Mouse (Mus musculus) CH12.LX (cell line): ENCODE data around the gene Hps6. TPM values are rescaled to one million over a fixed set of nuclear protein-coding genes. Genes with fewer than 3 reads are reported as not detected.

Experiments
- DNase-seq: peaks from one replicate; pipeline ENCODE4 v3.0.0-alpha.2; 2013; ENCODE audit errors: extremely low read depth
- H3K27ac ChIP-seq: 2 replicates; pipeline ENCODE4 v1.5.1; 2012; ENCODE audit warnings: low read depth, mild to moderate bottlenecking, control low read depth, moderate library complexity; ENCODE audit not compliant: insufficient read depth
- H3K27me3 ChIP-seq: replicated peaks from 2 replicates; pipeline ENCODE3; 2012; ENCODE audit warnings: inconsistent platforms
- H3K36me3 ChIP-seq, 2 experiments: replicated peaks in 1 of 2; 2 replicates each; pipeline versions ENCODE3 to v1.6.1; 2012; ENCODE audit warnings: inconsistent platforms in 1 of 2, low read length in 1 of 2, mild to moderate bottlenecking in 1 of 2, mixed read lengths in 1 of 2, moderate library complexity in 1 of 2; ENCODE audit not compliant: control insufficient read depth in 1 of 2, insufficient read depth in 1 of 2
- H3K4me1 ChIP-seq, 2 experiments: 2 replicates each; pipeline ENCODE4 v1.6.1; 2012; ENCODE audit warnings: inconsistent platforms in 1 of 2, moderate library complexity in 1 of 2; ENCODE audit not compliant: insufficient read depth in 2 of 2, control insufficient read depth in 1 of 2
- H3K4me2 ChIP-seq: 2 replicates; pipeline ENCODE4 v1.6.1; 2012; ENCODE audit warnings: low read depth, mild to moderate bottlenecking, control low read depth; ENCODE audit not compliant: poor library complexity, insufficient read depth, severe bottlenecking
- H3K4me3 ChIP-seq, 3 experiments: fragments of 150-350 bp in 1 of 3; sonication (generic) in 1 of 3; replicated peaks in 1 of 3; 2 replicates each; pipeline versions ENCODE3 to v1.5.1; 2011 to 2012; ENCODE audit warnings: low read depth in 2 of 3, low read length in 2 of 3, mild to moderate bottlenecking in 2 of 3, moderate library complexity in 2 of 3, control low read depth in 1 of 3, improper control_type of control experiment in 1 of 3, inconsistent platforms in 1 of 3, mixed read lengths in 1 of 3; ENCODE audit not compliant: poor library complexity in 1 of 3
- H3K79me2 ChIP-seq: replicated peaks from 2 replicates; pipeline ENCODE4 v1.6.1; 2012; ENCODE audit warnings: mild to moderate bottlenecking, moderate library complexity; ENCODE audit not compliant: control insufficient read depth, poor library complexity, insufficient read depth, severe bottlenecking; ENCODE audit errors: extremely low read depth
- H3K9ac ChIP-seq: 2 replicates; pipeline ENCODE4 v1.6.1; 2012; ENCODE audit warnings: low read depth, mild to moderate bottlenecking, control low read depth, moderate library complexity; ENCODE audit not compliant: insufficient read depth
- H3K9me3 ChIP-seq: replicated peaks from 2 replicates; pipeline ENCODE3; 2012; ENCODE audit warnings: low read length, inconsistent platforms, mixed read lengths
- CTCF ChIP-seq, 2 experiments: IDR thresholded peaks in 1 of 2; conservative IDR thresholded peaks in 1 of 2; 2 replicates each; pipeline ENCODE4 v1.5.1; 2011 to 2012; ENCODE audit warnings: low read depth in 2 of 2, low read length in 2 of 2, improper control_type of control experiment in 1 of 2, inconsistent platforms in 1 of 2, mild to moderate bottlenecking in 1 of 2, moderate library complexity in 1 of 2
- ETS1 ChIP-seq: conservative IDR thresholded peaks from 2 replicates; pipeline ENCODE4 v1.6.1; 2012; ENCODE audit warnings: low read depth, mild to moderate bottlenecking, inconsistent platforms, low read length, improper control_type of control experiment, moderate library complexity
- HCFC1 ChIP-seq: IDR thresholded peaks from 2 replicates; pipeline ENCODE4 v1.6.1; 2012; ENCODE audit warnings: low read depth, mild to moderate bottlenecking, inconsistent platforms, low read length, improper control_type of control experiment
- KAT2A ChIP-seq: IDR thresholded peaks from 2 replicates; pipeline ENCODE4 v1.6.1; 2012; ENCODE audit warnings: low read length, improper control_type of control experiment, inconsistent platforms; ENCODE audit not compliant: insufficient replicate concordance
- MAFK ChIP-seq: IDR thresholded peaks from 2 replicates; pipeline ENCODE4 v1.6.1; 2011; ENCODE audit warnings: low read length, improper control_type of control experiment; ENCODE audit not compliant: insufficient replicate concordance
- MAX ChIP-seq: IDR thresholded peaks from 2 replicates; pipeline ENCODE4 v1.6.1; 2011; ENCODE audit warnings: low read length, improper control_type of control experiment
- MEF2A ChIP-seq: IDR thresholded peaks from 2 replicates; pipeline ENCODE4 v1.6.1; 2014; ENCODE audit warnings: low read depth, mild to moderate bottlenecking, inconsistent platforms, low read length, improper control_type of control experiment, borderline replicate concordance
- NELFE ChIP-seq: IDR thresholded peaks from 2 replicates; pipeline ENCODE4 v1.6.1; 2011; ENCODE audit warnings: low read depth, low read length, improper control_type of control experiment
- NRF1 ChIP-seq: IDR thresholded peaks from 2 replicates; pipeline ENCODE4 v1.6.1; 2014; ENCODE audit warnings: low read depth, mild to moderate bottlenecking, inconsistent platforms, low read length, improper control_type of control experiment, moderate library complexity
- POLR2A ChIP-seq: IDR thresholded peaks from 2 replicates; pipeline ENCODE4 v1.6.1; 2011; ENCODE audit warnings: low read depth, mild to moderate bottlenecking, improper control_type of control experiment, low read length
- POLR2AphosphoS2 ChIP-seq: IDR thresholded peaks from 2 replicates; pipeline ENCODE4 v1.6.1; 2011; ENCODE audit warnings: low read depth, low read length, improper control_type of control experiment
- SIN3A ChIP-seq: IDR thresholded peaks from 2 replicates; pipeline ENCODE4 v1.6.1; 2012; ENCODE audit warnings: low read length, improper control_type of control experiment, inconsistent platforms
- SMC3 ChIP-seq: IDR thresholded peaks from 2 replicates; pipeline ENCODE4 v1.6.1; 2011; ENCODE audit warnings: low read depth, low read length, improper control_type of control experiment
- UBTF ChIP-seq: IDR thresholded peaks from 2 replicates; pipeline ENCODE4 v1.6.1; 2012; ENCODE audit warnings: low read depth, mild to moderate bottlenecking, inconsistent platforms, low read length, improper control_type of control experiment, moderate library complexity
- USF1 ChIP-seq: IDR thresholded peaks from 2 replicates; pipeline ENCODE4 v1.6.1; 2014; ENCODE audit warnings: low read depth, mild to moderate bottlenecking, inconsistent platforms, low read length, improper control_type of control experiment
- USF2 ChIP-seq: conservative IDR thresholded peaks from 2 replicates; pipeline ENCODE4 v1.6.1; 2011; ENCODE audit warnings: low read depth, low read length, improper control_type of control experiment
- ZC3H11A ChIP-seq: IDR thresholded peaks from 2 replicates; pipeline ENCODE4 v1.6.1; 2012; ENCODE audit warnings: low read depth, mild to moderate bottlenecking, inconsistent platforms, low read length, improper control_type of control experiment
- ZKSCAN1 ChIP-seq: IDR thresholded peaks from 2 replicates; pipeline ENCODE4 v1.6.1; 2012; ENCODE audit warnings: low read depth, inconsistent platforms, low read length, improper control_type of control experiment, borderline replicate concordance
- ZNF384 ChIP-seq: IDR thresholded peaks from 2 replicates; pipeline ENCODE4 v1.6.1; 2012; ENCODE audit warnings: low read depth, low read length, improper control_type of control experiment, inconsistent platforms
- dilution Hi-C: fragments of 300-500 bp; cut with MboI; formaldehyde crosslinking; loops from 2 replicates; pipeline ENCODE4 v1.14.3; 2020; ENCODE audit warnings: low sequenced_read_pairs; ENCODE audit not compliant: extremely low pct_unique_long_range_greater_than_20kb, extremely low pct_ligation_motif_present
- in situ Hi-C: fragments of 300-500 bp; cut with MboI; formaldehyde crosslinking; loops from 3 replicates; pipeline ENCODE4 v1.14.3; 2019; ENCODE audit warnings: low sequenced_read_pairs, low pct_ligation_motif_present, low pct_unique_long_range_greater_than_20kb, mixed read lengths
- polyA plus RNA-seq: library from polyadenylated mRNA; unstranded; fragments of >175 nt; gene quantifications from 2 replicates; pipeline ENCODE4 v1.2.1, GENCODE M21; 2012; ENCODE audit warnings: low read depth; ENCODE audit not compliant: insufficient read length
- total RNA-seq, 2 experiments: library from RNA; depleted of rRNA; stranded (reverse); fragments of 300-350 nt in 1 of 2; fragments of >200 nt in 1 of 2; gene quantifications; 2 replicates each; pipeline ENCODE4 v1.2.3; 2012 to 2014

The Hps6 gene
- total and polyA plus RNA-seq, 3 experiments = 5.8 to 10.6 (median 6.7) TPM

GRCm38 (mm10) chr19:46046621-46047025 is 43.3 kb downstream of the Hps6 start:
- Histone ChIP-seq H3K36me3 (no peaks in the 10 kb centered on the region), H3K79me2 (peaks cover 21% of the 10 kb centered on the region), H3K27me3 (peaks cover 26% of the 10 kb centered on the region), H3K9me3 (no peaks in the 10 kb centered on the region), H3K4me3 (no peak overlapping the region), H3K4me2 (no peak overlapping the region), H3K4me1 (peaks cover 2 to 30% of the 10 kb centered on the region in 2 experiments; a peak in 3 of 4 replicates), H3K9ac (no peak overlapping the region)
- in situ Hi-C loops = no loop called here
- no peak for DNase-seq
- no peak for TF ChIP-seq UBTF
- peak; percentile 61 for TF ChIP-seq ZNF384
- TF ChIP-seq, all 38 proteins: peak for 1
- dilution Hi-C loops = no loop called here
- H3K27ac ChIP-seq = no peak overlapping the region

- in situ Hi-C loops (no loop called here), dilution Hi-C loops (no loop called here)
- no peaks in the 10 kb centered on the region for H3K9me3 ChIP-seq
- peaks cover under 1 to 26% of the 10 kb centered on the region in 2 experiments; a peak in 3 of 4 replicates for H3K4me1 ChIP-seq
- TF ChIP-seq ZNF384 (no peak), ZKSCAN1 (no peak), SIN3A (no peak), NRF1 (no peak), NELFE (no peak), ETS1 (no peak), USF2 (no peak), KAT2A (no peak), MAFK (no peak), MEF2A (no peak), MAX (no peak), UBTF (no peak), POLR2AphosphoS2 (no peak), USF1 (no peak), POLR2A (no peak), SMC3 (no peak), CTCF (conservative IDR thresholded peaks at IDR 0.05 in 1 of 2, IDR thresholded peaks at IDR 0.05 in 1 of 2; ENCODE audit: low read depth in 2 of 2, low read length in 2 of 2) (no peak), ZC3H11A (no peak), HCFC1 (no peak)
- peaks cover 21% of the 10 kb centered on the region for H3K79me2 ChIP-seq
- no peaks in the 10 kb centered on the region for H3K36me3 ChIP-seq
- no peak overlapping the region for H3K9ac ChIP-seq
- no peak for DNase-seq
- peaks cover 26% of the 10 kb centered on the region for H3K27me3 ChIP-seq
- no peak overlapping the region for H3K4me2 ChIP-seq
- H3K4me3 ChIP-seq = no peak overlapping the region
- no peak overlapping the region for H3K27ac ChIP-seq
Observed at GRCm38 (mm10) chr19:46047426-46047825, 44.1 kb downstream of the Hps6 start.
